Mouse (Mus musculus): ENCODE data around the gene Chrm1. TPM values are rescaled to one million over a fixed set of nuclear protein-coding genes. Genes with fewer than 3 reads are reported as not detected.

Chrm1 gene
- polyA plus RNA-seq, 1 experiment = not detected

DNA sequence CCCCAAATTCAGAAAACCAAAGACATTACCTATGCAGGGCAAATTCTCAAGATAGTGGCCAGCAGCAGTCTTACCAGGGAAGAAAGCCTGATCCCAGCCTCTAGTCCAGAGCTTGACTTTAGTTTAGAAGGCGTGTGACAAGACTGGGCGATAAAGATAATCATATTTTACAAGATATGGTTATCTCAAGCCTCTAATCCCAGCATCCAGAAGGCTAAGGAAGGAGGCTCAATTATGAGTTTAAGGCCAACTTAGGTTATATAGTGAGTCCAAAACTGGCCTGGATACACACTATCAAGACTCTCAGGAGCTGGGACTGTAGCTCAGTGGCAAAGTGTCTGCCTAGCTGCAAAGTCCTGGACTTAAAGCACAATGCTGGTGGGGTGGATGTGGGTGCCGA is 9.3 kb downstream of the Chrm1 start:
- Histone ChIP-seq H3ac (ENCODE audit: control insufficient read depth, insufficient read length, low read depth) (no peak overlapping the region), H3K79me3 (ENCODE audit: low read depth) (no peaks in the 10 kb centered on the region), H3K4me3 (ENCODE audit: insufficient read depth, poor library complexity, severe bottlenecking) (no peak overlapping the region), H3K36me3 (ENCODE audit: control insufficient read depth, insufficient read depth) (no peaks in the 10 kb centered on the region), H3K27me3 (ENCODE audit: control insufficient read depth, insufficient read depth, insufficient read length) (peaks cover 26% of the 10 kb centered on the region), H3K79me2 (ENCODE audit: control insufficient read depth, insufficient read depth) (no peaks in the 10 kb centered on the region)
- TF ChIP-seq MAX (IDR thresholded peaks at IDR 0.05) = no peak
- no peak for TF ChIP-seq USF1 (IDR thresholded peaks at IDR 0.05; ENCODE audit: low read depth)
- TF ChIP-seq MYOD1 (IDR thresholded peaks at IDR 0.05; ENCODE audit: control insufficient read depth, insufficient read length, low read depth) = no peak
- TF ChIP-seq CTCF (IDR thresholded peaks at IDR 0.05; ENCODE audit: control insufficient read depth, insufficient read depth, insufficient read length) = no peak
- TF ChIP-seq FOSL1 (IDR thresholded peaks at IDR 0.05; ENCODE audit: insufficient read depth, low read length, poor library complexity, severe bottlenecking) = no peak
- TF ChIP-seq CEBPB (IDR thresholded peaks at IDR 0.05; ENCODE audit: low read depth) = no peak

DNA sequence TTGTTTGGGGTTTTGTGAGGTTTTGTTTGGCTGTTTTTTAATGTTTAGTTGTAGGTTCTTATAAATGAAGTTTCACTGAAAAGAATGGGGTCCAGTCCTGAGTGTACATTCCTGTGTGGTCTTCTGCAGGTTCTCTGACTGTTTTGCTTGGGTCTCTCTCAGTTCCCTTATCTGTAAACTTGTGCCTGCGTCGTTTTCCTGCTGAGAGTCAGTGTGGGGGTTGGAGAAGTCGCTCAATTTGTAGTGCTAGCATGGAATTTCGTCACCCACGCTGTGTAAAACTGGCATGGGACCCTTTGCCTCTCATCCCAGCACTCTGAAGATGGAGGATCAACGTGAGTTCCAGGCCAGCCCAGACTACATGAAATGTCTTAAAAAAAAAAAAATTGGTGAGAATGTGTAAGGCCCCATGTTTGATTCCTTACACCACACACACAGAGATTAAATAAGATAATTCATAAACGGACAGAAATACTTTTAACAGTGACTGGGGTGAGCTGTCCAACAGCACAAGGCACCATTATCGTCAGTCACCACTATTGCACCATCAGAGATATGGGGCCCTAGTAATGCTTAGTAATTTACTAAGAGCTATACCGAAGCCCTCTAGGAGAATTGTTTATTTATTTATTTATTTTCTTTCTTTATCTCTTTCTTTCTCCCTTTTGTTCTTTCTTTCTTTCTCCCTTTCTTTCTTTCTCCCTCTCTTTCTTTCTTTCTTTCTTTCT is 9.9 kb downstream of the Chrm1 start:
- Histone ChIP-seq H3K36me3 (ENCODE audit: control insufficient read depth, insufficient read depth) (no peaks in the 10 kb centered on the region), H3K27me3 (ENCODE audit: control insufficient read depth, insufficient read depth, insufficient read length) (peaks cover 32% of the 10 kb centered on the region), H3ac (ENCODE audit: control insufficient read depth, insufficient read length, low read depth) (no peak overlapping the region), H3K79me2 (ENCODE audit: control insufficient read depth, insufficient read depth) (no peaks in the 10 kb centered on the region), H3K4me3 (ENCODE audit: insufficient read depth, poor library complexity, severe bottlenecking) (no peak overlapping the region), H3K79me3 (ENCODE audit: low read depth) (no peaks in the 10 kb centered on the region)
- no peak for TF ChIP-seq MYOD1 (IDR thresholded peaks at IDR 0.05; ENCODE audit: control insufficient read depth, insufficient read length, low read depth)

DNA sequence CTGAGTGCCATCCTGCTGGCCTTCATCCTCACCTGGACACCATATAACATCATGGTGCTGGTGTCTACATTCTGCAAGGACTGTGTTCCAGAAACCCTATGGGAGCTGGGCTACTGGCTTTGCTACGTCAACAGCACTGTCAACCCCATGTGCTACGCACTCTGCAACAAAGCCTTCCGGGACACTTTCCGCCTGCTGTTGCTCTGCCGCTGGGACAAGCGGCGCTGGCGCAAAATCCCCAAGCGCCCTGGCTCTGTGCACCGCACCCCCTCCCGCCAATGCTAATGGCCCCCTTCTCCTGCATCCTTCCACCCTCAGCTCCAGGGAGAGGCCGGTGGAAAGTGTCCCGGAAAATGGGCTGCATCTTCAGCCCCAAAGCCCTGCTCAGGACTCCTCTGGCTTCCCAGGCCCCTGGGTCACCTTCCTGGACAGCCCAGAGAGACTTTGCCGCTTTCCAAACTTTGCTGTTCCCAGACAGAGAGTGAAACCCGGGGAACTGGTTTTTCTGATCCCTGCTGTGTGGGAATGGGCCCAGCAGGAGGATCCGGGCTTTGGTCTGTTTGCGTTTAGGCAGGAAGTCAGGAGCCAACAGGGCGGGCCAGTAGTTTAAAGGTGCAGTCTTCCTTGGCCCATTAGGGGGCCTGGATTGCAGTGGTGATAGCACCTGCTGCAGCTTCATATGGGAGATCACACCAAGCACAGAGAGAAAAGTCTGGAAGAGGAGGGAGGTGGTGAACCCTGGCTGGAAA is 15.6 kb downstream of the Chrm1 start:
- H3ac ChIP-seq (ENCODE audit: control insufficient read depth, insufficient read length, low read depth) = no peak overlapping the region
- no peaks in the 10 kb centered on the region for H3K79me3 ChIP-seq (ENCODE audit: low read depth)
- H3K4me3 ChIP-seq (ENCODE audit: insufficient read depth, poor library complexity, severe bottlenecking) = no peak overlapping the region
- no peaks in the 10 kb centered on the region for H3K36me3 ChIP-seq (ENCODE audit: control insufficient read depth, insufficient read depth)
- H3K27me3 ChIP-seq (ENCODE audit: control insufficient read depth, insufficient read depth, insufficient read length) = peaks cover 50% of the 10 kb centered on the region
- no peaks in the 10 kb centered on the region for H3K79me2 ChIP-seq (ENCODE audit: control insufficient read depth, insufficient read depth)
- no peak for TF ChIP-seq USF1 (IDR thresholded peaks at IDR 0.05; ENCODE audit: low read depth)
- no peak for TF ChIP-seq FOSL1 (IDR thresholded peaks at IDR 0.05; ENCODE audit: insufficient read depth, low read length, poor library complexity, severe bottlenecking)
- no peak for TF ChIP-seq CEBPB (IDR thresholded peaks at IDR 0.05; ENCODE audit: low read depth)

DNA sequence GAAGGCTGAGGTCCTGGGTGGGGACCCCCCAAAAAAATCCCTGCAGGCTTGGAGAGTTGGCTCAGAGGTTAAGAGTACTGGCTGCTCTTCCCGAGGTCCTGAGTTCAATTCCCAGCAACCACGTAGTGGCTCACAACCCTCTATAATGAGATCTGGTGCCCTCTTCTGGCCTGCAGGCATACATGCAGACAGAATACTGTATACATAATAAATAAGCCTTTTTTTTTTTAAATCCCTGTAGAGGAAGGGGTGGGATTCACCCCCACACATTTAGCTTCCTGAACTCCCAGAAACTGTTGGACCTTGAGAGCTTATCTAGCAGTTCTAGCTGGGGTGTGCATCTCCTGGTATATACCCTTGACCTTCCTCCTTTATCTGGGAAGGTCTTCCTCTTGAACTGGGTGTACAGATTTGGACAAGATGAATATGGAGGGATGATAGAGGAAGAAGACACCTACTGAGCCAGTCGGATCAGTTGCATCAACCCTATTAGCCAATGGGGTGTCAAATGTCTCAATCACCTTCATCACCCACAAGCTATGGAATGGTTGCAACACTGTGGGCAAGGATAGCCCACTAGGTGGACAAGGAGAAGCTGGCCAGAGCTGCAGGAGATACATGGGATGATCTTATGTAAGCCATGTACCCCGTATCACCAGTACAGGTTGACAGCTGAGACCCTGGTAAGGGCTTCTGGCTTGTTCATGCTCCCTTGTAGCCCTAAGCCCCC is 18.2 kb downstream of the Chrm1 start:
- H3ac ChIP-seq (ENCODE audit: control insufficient read depth, insufficient read length, low read depth) = no peak overlapping the region
- TF ChIP-seq USF1 (IDR thresholded peaks at IDR 0.05; ENCODE audit: low read depth) (no peak), MYOD1 (IDR thresholded peaks at IDR 0.05; ENCODE audit: control insufficient read depth, insufficient read length, low read depth) (no peak), FOSL1 (IDR thresholded peaks at IDR 0.05; ENCODE audit: insufficient read depth, low read length, poor library complexity, severe bottlenecking) (no peak), MAX (IDR thresholded peaks at IDR 0.05) (no peak), CTCF (IDR thresholded peaks at IDR 0.05; ENCODE audit: control insufficient read depth, insufficient read depth, insufficient read length) (no peak), CEBPB (IDR thresholded peaks at IDR 0.05; ENCODE audit: low read depth) (no peak), MYOG (IDR thresholded peaks at IDR 0.05; ENCODE audit: control insufficient read depth, extremely low read depth, insufficient read length) (no peak)
- H3K36me3 ChIP-seq (ENCODE audit: control insufficient read depth, insufficient read depth) = no peaks in the 10 kb centered on the region
- peaks cover 35% of the 10 kb centered on the region for H3K27me3 ChIP-seq (ENCODE audit: control insufficient read depth, insufficient read depth, insufficient read length)
- H3K79me3 ChIP-seq (ENCODE audit: low read depth) = no peaks in the 10 kb centered on the region
- H3K4me3 ChIP-seq (ENCODE audit: insufficient read depth, poor library complexity, severe bottlenecking) = no peak overlapping the region
- H3K79me2 ChIP-seq (ENCODE audit: control insufficient read depth, insufficient read depth) = no peaks in the 10 kb centered on the region

DNA sequence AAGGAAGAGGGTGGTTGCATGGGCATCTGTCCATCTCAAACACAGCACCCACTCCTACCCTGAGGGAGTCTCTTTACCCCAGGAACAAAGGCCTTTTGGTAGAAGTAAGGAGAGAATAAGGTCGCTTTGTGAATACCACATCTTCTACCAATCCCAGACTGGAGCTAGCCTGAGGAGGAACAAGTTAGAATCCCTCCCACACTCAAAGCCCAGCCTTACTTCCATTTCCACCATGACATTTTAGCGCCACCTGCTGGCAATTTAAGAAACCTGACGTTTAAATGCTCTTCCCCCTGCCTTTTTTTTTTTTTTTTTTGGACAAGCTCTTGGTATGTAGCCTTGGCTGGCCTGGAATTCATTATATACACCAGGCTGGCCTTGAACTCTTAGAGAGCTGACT is 19.4 kb downstream of the Chrm1 start:
- no peak for TF ChIP-seq MAX (IDR thresholded peaks at IDR 0.05)
- no peaks in the 10 kb centered on the region for H3K79me2 ChIP-seq (ENCODE audit: control insufficient read depth, insufficient read depth)

DNA sequence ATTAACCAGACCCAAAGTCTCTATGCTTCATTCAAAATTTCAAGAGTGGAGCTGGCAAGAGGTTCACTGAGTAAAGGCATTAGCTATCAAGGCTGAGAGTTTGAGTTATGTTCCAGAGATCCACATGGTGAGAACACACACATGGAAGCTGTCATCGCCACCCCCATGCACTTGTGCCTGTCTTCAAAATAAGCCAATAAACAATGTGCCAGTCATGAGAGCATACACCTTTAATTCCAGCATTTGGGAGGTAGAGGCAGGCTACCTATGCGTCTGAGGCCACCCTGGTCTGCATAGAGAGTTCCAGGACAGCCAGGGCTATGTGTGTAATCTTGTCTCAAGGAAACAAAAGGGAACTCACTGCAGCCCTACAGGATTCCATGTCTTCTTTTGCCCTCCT is 20.0 kb downstream of the Chrm1 start:
- H3K27me3 ChIP-seq (ENCODE audit: control insufficient read depth, insufficient read depth, insufficient read length) = peaks cover 19% of the 10 kb centered on the region
- no peaks in the 10 kb centered on the region for H3K79me3 ChIP-seq (ENCODE audit: low read depth)
- no peak for TF ChIP-seq CTCF (IDR thresholded peaks at IDR 0.05; ENCODE audit: control insufficient read depth, insufficient read depth, insufficient read length)
- TF ChIP-seq USF1 (IDR thresholded peaks at IDR 0.05; ENCODE audit: low read depth) = no peak
- TF ChIP-seq MYOG (IDR thresholded peaks at IDR 0.05; ENCODE audit: control insufficient read depth, extremely low read depth, insufficient read length) = no peak
- TF ChIP-seq CEBPB (IDR thresholded peaks at IDR 0.05; ENCODE audit: low read depth) = no peak
- no peak for TF ChIP-seq MAX (IDR thresholded peaks at IDR 0.05)
- TF ChIP-seq FOSL1 (IDR thresholded peaks at IDR 0.05; ENCODE audit: insufficient read depth, low read length, poor library complexity, severe bottlenecking) = no peak
- no peak for TF ChIP-seq MYOD1 (IDR thresholded peaks at IDR 0.05; ENCODE audit: control insufficient read depth, insufficient read length, low read depth)
- no peaks in the 10 kb centered on the region for H3K79me2 ChIP-seq (ENCODE audit: control insufficient read depth, insufficient read depth)
- no peak overlapping the region for H3ac ChIP-seq (ENCODE audit: control insufficient read depth, insufficient read length, low read depth)
- H3K36me3 ChIP-seq (ENCODE audit: control insufficient read depth, insufficient read depth) = no peaks in the 10 kb centered on the region
- no peak overlapping the region for H3K4me3 ChIP-seq (ENCODE audit: insufficient read depth, poor library complexity, severe bottlenecking)

More for the DNA sequence above, 19.4 kb downstream of the Chrm1 start:
- Histone ChIP-seq H3K79me3 (ENCODE audit: low read depth) (no peaks in the 10 kb centered on the region), H3K27me3 (ENCODE audit: control insufficient read depth, insufficient read depth, insufficient read length) (peaks cover 26% of the 10 kb centered on the region), H3ac (ENCODE audit: control insufficient read depth, insufficient read length, low read depth) (no peak overlapping the region), H3K4me3 (ENCODE audit: insufficient read depth, poor library complexity, severe bottlenecking) (no peak overlapping the region), H3K36me3 (ENCODE audit: control insufficient read depth, insufficient read depth) (no peaks in the 10 kb centered on the region)
